Mouse (Mus musculus): Measurements from ENCODE around the gene Lyzl4.

- TF ChIP-seq TAL1 (IDR thresholded peaks at IDR 0.05; ENCODE audit: low read length) (no peak), GATA1 (IDR thresholded peaks at IDR 0.05; ENCODE audit: low read length) (no peak)
Observed at GRCm38 (mm10) chr9:121666957-121667630, 25.2 kb upstream of the Lyzl4 start.

All from erythroblast, embryonic 14.5 days (primary cell).